Mouse (Mus musculus): ENCODE results near the gene Rheb. TPM values are rescaled to one million over a fixed set of nuclear protein-coding genes. Genes with fewer than 3 reads are reported as not detected.
"Not testable (repeated sequence)": the region's sequence is repeated elsewhere in the genome, so short reads cannot be mapped to it uniquely, and the experiment has no call there.

Gene Rheb
- polyA plus RNA-seq, 1 experiment from 2014 or later = 201 TPM

GRCm38 (mm10) chr5:24834491-24834890, 7.9 kb downstream of the Rheb start:
- WGBS = 43% methylated on average over 5 of the region's 5 CpGs
- Histone ChIP-seq H3K4me2 (no peak overlapping the region), H3K27me3 (no peaks in the 10 kb centered on the region), H3K9ac (no peak overlapping the region), H3K36me3 (no peaks in the 10 kb centered on the region), H3K27ac (no peak overlapping the region), H3K4me3 (no peak overlapping the region), H3K9me3 (no peaks in the 10 kb centered on the region), H3K4me1 (peaks cover 13% of the 10 kb centered on the region)
- ATAC-seq (ENCODE audit: borderline replicate concordance, extremely low read depth, low FRiP score, low TSS enrichment) = no peak

- 73% methylated on average over 3 of the region's 3 CpGs for WGBS
- no peak overlapping the region for H3K4me2 ChIP-seq
- H3K27me3 ChIP-seq = no peaks in the 10 kb centered on the region
- H3K4me3 ChIP-seq = no peak overlapping the region
- peaks cover 15% of the 10 kb centered on the region for H3K4me1 ChIP-seq
- no peak overlapping the region for H3K27ac ChIP-seq
- no peaks in the 10 kb centered on the region for H3K36me3 ChIP-seq
- no peak for ATAC-seq (ENCODE audit: borderline replicate concordance, extremely low read depth, low FRiP score, low TSS enrichment)
- H3K9me3 ChIP-seq = no peaks in the 10 kb centered on the region
- H3K9ac ChIP-seq = no peak overlapping the region
Observed at GRCm38 (mm10) chr5:24831912-24832311, 10.5 kb downstream of the Rheb start.

- H3K4me3 ChIP-seq = no peak overlapping the region
- H3K27ac ChIP-seq = no peak overlapping the region
- no peaks in the 10 kb centered on the region for H3K27me3 ChIP-seq
- WGBS = 85% methylated on average over 3 of the region's 3 CpGs
- no peak for ATAC-seq (ENCODE audit: borderline replicate concordance, extremely low read depth, low FRiP score, low TSS enrichment)
- no peak overlapping the region for H3K4me2 ChIP-seq
- H3K9me3 ChIP-seq = no peaks in the 10 kb centered on the region
- peaks cover 22% of the 10 kb centered on the region for H3K4me1 ChIP-seq
- no peaks in the 10 kb centered on the region for H3K36me3 ChIP-seq
- no peak overlapping the region for H3K9ac ChIP-seq
Observed at GRCm38 (mm10) chr5:24828446-24828845, 14.0 kb downstream of the Rheb start.

GRCm38 (mm10) chr5:24827173-24827572, 15.3 kb downstream of the Rheb start:
- Histone ChIP-seq H3K4me1 (peaks cover 22% of the 10 kb centered on the region), H3K27me3 (no peaks in the 10 kb centered on the region), H3K36me3 (no peaks in the 10 kb centered on the region), H3K9ac (no peak overlapping the region), H3K4me2 (no peak overlapping the region), H3K9me3 (no peaks in the 10 kb centered on the region), H3K27ac (peak overlapping the region; percentile 1; the same call in 1 of the 2 replicates), H3K4me3 (no peak overlapping the region)
- 81% methylated on average over 2 of the region's 2 CpGs for WGBS
- no peak for ATAC-seq (ENCODE audit: borderline replicate concordance, extremely low read depth, low FRiP score, low TSS enrichment)

- Histone ChIP-seq H3K9ac (no peak overlapping the region), H3K36me3 (no peaks in the 10 kb centered on the region), H3K27ac (peak overlapping the region; percentile 1; the same call in 1 of the 2 replicates), H3K4me3 (no peak overlapping the region), H3K4me2 (no peak overlapping the region), H3K4me1 (peaks cover 24% of the 10 kb centered on the region), H3K9me3 (no peaks in the 10 kb centered on the region), H3K27me3 (no peaks in the 10 kb centered on the region)
- 74% methylated on average over 9 of the region's 9 CpGs for WGBS
- no peak for ATAC-seq (ENCODE audit: borderline replicate concordance, extremely low read depth, low FRiP score, low TSS enrichment)
Observed at GRCm38 (mm10) chr5:24826056-24826770, 16.2 kb downstream of the Rheb start.

- no peaks in the 10 kb centered on the region for H3K9me3 ChIP-seq
- 65% methylated on average over 4 of the region's 4 CpGs for WGBS
- no peak overlapping the region for H3K27ac ChIP-seq
- H3K27me3 ChIP-seq = no peaks in the 10 kb centered on the region
- no peak overlapping the region for H3K9ac ChIP-seq
- no peaks in the 10 kb centered on the region for H3K36me3 ChIP-seq
- no peak overlapping the region for H3K4me2 ChIP-seq
- H3K4me3 ChIP-seq = no peak overlapping the region
- no peak for ATAC-seq (ENCODE audit: borderline replicate concordance, extremely low read depth, low FRiP score, low TSS enrichment)
- peaks cover 24% of the 10 kb centered on the region for H3K4me1 ChIP-seq
Observed at GRCm38 (mm10) chr5:24825365-24826055, 16.9 kb downstream of the Rheb start.

GRCm38 (mm10) chr5:24823864-24824405, 18.5 kb downstream of the Rheb start:
- no peak overlapping the region for H3K4me3 ChIP-seq
- H3K27me3 ChIP-seq = no peaks in the 10 kb centered on the region
- H3K27ac ChIP-seq = no peak overlapping the region
- no peak overlapping the region for H3K9ac ChIP-seq
- H3K9me3 ChIP-seq = no peaks in the 10 kb centered on the region
- H3K36me3 ChIP-seq = no peaks in the 10 kb centered on the region
- no peak for ATAC-seq (ENCODE audit: borderline replicate concordance, extremely low read depth, low FRiP score, low TSS enrichment)
- WGBS = 81% methylated on average over 6 of the region's 6 CpGs
- peaks cover 24% of the 10 kb centered on the region for H3K4me1 ChIP-seq
- no peak overlapping the region for H3K4me2 ChIP-seq

GRCm38 (mm10) chr5:24822781-24823180, 19.6 kb downstream of the Rheb start:
- no peak overlapping the region for H3K9ac ChIP-seq
- no peaks in the 10 kb centered on the region for H3K36me3 ChIP-seq
- no peaks in the 10 kb centered on the region for H3K27me3 ChIP-seq
- no peak overlapping the region for H3K4me3 ChIP-seq
- 69% methylated on average over 3 of the region's 3 CpGs for WGBS
- no peaks in the 10 kb centered on the region for H3K9me3 ChIP-seq
- no peak overlapping the region for H3K4me2 ChIP-seq
- H3K27ac ChIP-seq = no peak overlapping the region
- ATAC-seq (ENCODE audit: borderline replicate concordance, extremely low read depth, low FRiP score, low TSS enrichment) = no peak
- peaks cover 24% of the 10 kb centered on the region for H3K4me1 ChIP-seq

GRCm38 (mm10) chr5:24822231-24822630, 20.2 kb downstream of the Rheb start:
- H3K27ac ChIP-seq; H3K4me3 ChIP-seq; H3K4me2 ChIP-seq; H3K36me3 ChIP-seq; H3K9me3 ChIP-seq; H3K9ac ChIP-seq; H3K27me3 ChIP-seq; ATAC-seq (ENCODE audit: borderline replicate concordance, extremely low read depth, low FRiP score, low TSS enrichment): not testable (repeated sequence)
- peaks cover 24% of the 10 kb centered on the region for H3K4me1 ChIP-seq
- WGBS = 77% methylated on average over 3 of the region's 3 CpGs

- no peak overlapping the region for H3K9ac ChIP-seq
Observed at GRCm38 (mm10) chr5:24821403-24821841, 21.0 kb downstream of the Rheb start.

GRCm38 (mm10) chr5:24820627-24821026, 21.8 kb downstream of the Rheb start:
- H3K9me3 ChIP-seq = no peaks in the 10 kb centered on the region
- H3K27ac ChIP-seq = no peak overlapping the region
- H3K36me3 ChIP-seq = peaks cover 16% of the 10 kb centered on the region
- ATAC-seq (ENCODE audit: borderline replicate concordance, extremely low read depth, low FRiP score, low TSS enrichment) = no peak
- no peak overlapping the region for H3K4me3 ChIP-seq
- H3K4me2 ChIP-seq = no peak overlapping the region
- 60% methylated on average over 5 of the region's 5 CpGs for WGBS
- no peak overlapping the region for H3K9ac ChIP-seq
- H3K4me1 ChIP-seq = peaks cover 10% of the 10 kb centered on the region
- no peaks in the 10 kb centered on the region for H3K27me3 ChIP-seq

More at GRCm38 (mm10) chr5:24821403-24821841, 21.0 kb downstream of the Rheb start:
- Histone ChIP-seq H3K4me1 (peaks cover 18% of the 10 kb centered on the region), H3K4me2 (no peak overlapping the region), H3K9me3 (no peaks in the 10 kb centered on the region), H3K4me3 (no peak overlapping the region), H3K36me3 (peaks cover 10% of the 10 kb centered on the region), H3K27me3 (no peaks in the 10 kb centered on the region), H3K27ac (no peak overlapping the region)
- no peak for ATAC-seq (ENCODE audit: borderline replicate concordance, extremely low read depth, low FRiP score, low TSS enrichment)
- WGBS = 68% methylated on average over 3 of the region's 3 CpGs

- Histone ChIP-seq H3K27ac (no peak overlapping the region), H3K36me3 (peaks cover 32% of the 10 kb centered on the region), H3K4me3 (no peak overlapping the region), H3K9me3 (no peaks in the 10 kb centered on the region), H3K4me1 (peaks cover 8% of the 10 kb centered on the region; the same call in 1 of the 2 replicates), H3K27me3 (no peaks in the 10 kb centered on the region), H3K4me2 (no peak overlapping the region), H3K9ac (no peak overlapping the region)
- WGBS = 82% methylated on average over 4 of the region's 4 CpGs
- ATAC-seq (ENCODE audit: borderline replicate concordance, extremely low read depth, low FRiP score, low TSS enrichment) = no peak
Observed at GRCm38 (mm10) chr5:24817191-24817590, 25.2 kb downstream of the Rheb start.

All from lung, embryonic 15.5 days (tissue).